Mouse (Mus musculus) neural tube, embryonic 15.5 days (tissue): ENCODE results near the gene Fchsd2. TPM values are rescaled to one million over a fixed set of nuclear protein-coding genes. Genes with fewer than 3 reads are reported as not detected.

Experiments
- ATAC-seq: fragments of 200-750 bp; cut with Nextera tagmentation; 2 replicates; pipeline ENCODE4 v1.8.0; 2017; ENCODE audit warnings: mild to moderate bottlenecking, moderate TSS enrichment, moderate library complexity; ENCODE audit not compliant: low FRiP score
- H3K27ac ChIP-seq: fragments of 300-500 bp; sonication (generic); replicated peaks from 2 replicates; pipeline ENCODE4 v1.5.1; 2015; ENCODE audit warnings: mild to moderate bottlenecking, inconsistent platforms
- H3K27me3 ChIP-seq: fragments of 300-500 bp; sonication (generic); replicated peaks from 2 replicates; pipeline ENCODE4 v1.6.1; 2015; ENCODE audit warnings: inconsistent platforms
- H3K36me3 ChIP-seq: fragments of 300-500 bp; sonication (generic); 2 replicates; pipeline ENCODE4 v1.6.1; 2015; ENCODE audit warnings: inconsistent platforms
- H3K4me1 ChIP-seq: fragments of 300-500 bp; sonication (generic); 2 replicates; pipeline ENCODE4 v1.6.1; 2015; ENCODE audit warnings: inconsistent platforms
- H3K4me2 ChIP-seq: fragments of 300-500 bp; sonication (generic); 2 replicates; pipeline ENCODE4 v1.6.1; 2015; ENCODE audit warnings: inconsistent platforms, mild to moderate bottlenecking, moderate library complexity
- H3K4me3 ChIP-seq: fragments of 300-500 bp; sonication (generic); replicated peaks from 2 replicates; pipeline ENCODE4 v1.5.1; 2015; ENCODE audit warnings: mild to moderate bottlenecking, inconsistent platforms
- H3K9ac ChIP-seq: fragments of 300-500 bp; sonication (generic); replicated peaks from 2 replicates; pipeline ENCODE4 v1.6.1; 2015; ENCODE audit warnings: mild to moderate bottlenecking, inconsistent platforms
- H3K9me3 ChIP-seq: fragments of 300-500 bp; sonication (generic); replicated peaks from 2 replicates; pipeline ENCODE4 v1.6.1; 2016; ENCODE audit warnings: inconsistent platforms
- WGBS: fragments of 180-500 bp; shearing (Covaris S2); methylation state at CpG from one replicate; pipeline ENCODE4 v1.1.7; 2015; ENCODE audit warnings: mixed read lengths; 5-methylcytosine and 5-hydroxymethylcytosine counted together
- polyA plus RNA-seq: library from polyadenylated mRNA; unstranded; fragments of >200 nt; fragmentation: Nextera tagmentation; extraction: Ambion mirVana; gene quantifications from 2 replicates; pipeline ENCODE4 v1.2.1, GENCODE M21; 2015

Gene Fchsd2
- polyA plus RNA-seq, 1 experiment from 2014 or later: 39.4 TPM

DNA sequence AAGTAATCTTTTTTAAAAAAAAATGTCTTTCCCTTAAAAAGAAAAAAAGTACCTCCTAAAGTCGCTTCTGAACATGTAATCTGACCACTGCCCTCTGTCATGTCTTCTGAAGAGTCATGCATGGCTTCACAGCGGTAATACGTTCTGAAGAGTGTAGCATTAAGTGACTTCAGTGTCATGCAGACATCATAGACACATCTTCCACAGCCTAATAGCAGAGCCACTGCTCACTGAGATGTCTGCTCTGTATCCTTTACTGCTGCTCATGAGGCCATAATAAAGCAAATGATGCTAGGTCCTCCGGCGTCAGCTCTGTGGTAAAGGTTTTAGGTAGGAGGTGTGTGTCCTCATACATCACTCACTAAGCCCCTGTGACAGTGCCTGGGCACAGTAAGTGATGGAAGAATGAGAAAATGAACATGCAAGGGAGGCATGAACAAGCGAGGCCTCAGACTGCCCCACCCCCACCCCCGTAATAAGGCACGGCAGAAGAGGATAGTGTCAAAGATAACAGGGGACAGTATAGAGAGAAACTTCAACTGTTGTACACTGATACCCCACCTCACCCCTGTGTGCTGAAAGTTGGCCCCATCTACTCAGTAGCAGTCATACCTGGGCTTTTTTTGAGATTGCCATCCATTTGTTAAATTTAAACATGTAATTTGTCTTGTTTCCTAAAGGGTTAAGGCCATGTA, 179.9 kb downstream of the Fchsd2 start:
- Histone ChIP-seq H3K27me3 (no peaks in the 10 kb centered on the region), H3K27ac (no peak overlapping the region), H3K4me2 (no peak overlapping the region), H3K4me3 (no peak overlapping the region), H3K9me3 (no peaks in the 10 kb centered on the region), H3K36me3 (peaks cover 46% of the 10 kb centered on the region), H3K4me1 (no peaks in the 10 kb centered on the region), H3K9ac (no peak overlapping the region)
- WGBS: 94% methylated on average over 8 of the region's 8 CpGs
- no peak for ATAC-seq

GRCm38 (mm10) chr7:101282721-101283120, 190.1 kb downstream of the Fchsd2 start:
- WGBS: 92% methylated on average over 3 of the region's 3 CpGs
- H3K9me3 ChIP-seq: no peaks in the 10 kb centered on the region
- no peak overlapping the region for H3K4me3 ChIP-seq
- no peak overlapping the region for H3K9ac ChIP-seq
- no peak overlapping the region for H3K27ac ChIP-seq
- H3K4me2 ChIP-seq: no peak overlapping the region
- 0 out of 2 replicates have a peak, but pooled peaks cover under 1% of the 10 kb centered on the region for H3K4me1 ChIP-seq
- peaks cover 67% of the 10 kb centered on the region for H3K36me3 ChIP-seq
- no peaks in the 10 kb centered on the region for H3K27me3 ChIP-seq
- no peak for ATAC-seq

DNA sequence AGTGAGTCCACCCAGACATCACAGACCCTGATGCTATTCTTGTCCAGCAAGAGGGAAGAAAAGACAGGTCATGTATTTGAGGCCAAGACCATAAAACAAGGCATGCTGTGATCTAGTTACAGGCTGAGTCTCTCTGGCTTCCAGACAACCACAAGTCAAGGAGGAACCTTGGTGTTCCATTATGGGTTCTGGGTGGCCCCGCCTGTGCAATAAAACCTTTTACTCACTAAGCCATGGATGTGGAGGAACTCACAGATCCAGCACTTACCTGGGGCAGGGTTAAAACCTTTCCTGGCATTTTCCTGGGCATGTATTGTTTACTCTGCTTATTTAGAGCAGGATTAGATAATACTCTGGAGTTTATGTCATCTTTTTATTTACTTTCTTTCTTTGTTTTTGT, 191.8 kb downstream of the Fchsd2 start:
- H3K4me1 ChIP-seq: 0 out of 2 replicates have a peak, but pooled peaks cover 2% of the 10 kb centered on the region
- peaks cover 53% of the 10 kb centered on the region for H3K36me3 ChIP-seq
- no peak for ATAC-seq
- H3K4me2 ChIP-seq: no peak overlapping the region
- 69% methylated on average over 1 of the region's 1 CpGs for WGBS
- H3K27me3 ChIP-seq: no peaks in the 10 kb centered on the region
- H3K9ac ChIP-seq: no peak overlapping the region
- no peak overlapping the region for H3K27ac ChIP-seq
- H3K9me3 ChIP-seq: no peaks in the 10 kb centered on the region
- no peak overlapping the region for H3K4me3 ChIP-seq

- no peak for ATAC-seq
- 0 out of 2 replicates have a peak, but pooled peaks cover 2% of the 10 kb centered on the region for H3K4me1 ChIP-seq
- no peaks in the 10 kb centered on the region for H3K9me3 ChIP-seq
- no peaks in the 10 kb centered on the region for H3K27me3 ChIP-seq
- 87% methylated on average over 4 of the region's 4 CpGs for WGBS
- H3K36me3 ChIP-seq: peaks cover 46% of the 10 kb centered on the region
- H3K4me2 ChIP-seq: no peak overlapping the region
- H3K27ac ChIP-seq: no peak overlapping the region
- no peak overlapping the region for H3K4me3 ChIP-seq
- no peak overlapping the region for H3K9ac ChIP-seq
Measured at GRCm38 (mm10) chr7:101286891-101287290, 194.2 kb downstream of the Fchsd2 start.

DNA sequence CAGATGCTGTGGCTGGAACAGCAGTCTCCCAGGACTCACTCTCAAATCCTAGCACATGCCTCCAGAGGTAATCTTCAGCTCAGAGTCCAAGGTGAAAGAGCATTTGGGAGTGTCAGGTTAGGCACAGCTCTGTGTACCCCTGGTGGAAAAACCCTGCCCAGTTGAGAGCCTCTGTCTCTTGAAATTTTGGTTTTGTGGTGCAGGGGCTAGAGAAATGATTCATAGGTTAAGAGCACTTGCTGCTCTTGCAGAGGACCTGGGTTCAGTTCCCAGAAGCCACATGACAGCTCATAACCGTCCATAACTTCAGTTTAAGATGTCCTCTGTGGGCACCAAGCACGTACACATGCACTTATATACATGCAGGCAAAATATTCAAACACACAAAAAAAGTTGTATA, 195.2 kb downstream of the Fchsd2 start:
- Histone ChIP-seq H3K36me3 (peaks cover 37% of the 10 kb centered on the region), H3K27ac (no peak overlapping the region), H3K4me1 (0 out of 2 replicates have a peak, but pooled peaks cover 2% of the 10 kb centered on the region), H3K4me3 (no peak overlapping the region), H3K27me3 (no peaks in the 10 kb centered on the region), H3K9ac (no peak overlapping the region), H3K9me3 (no peaks in the 10 kb centered on the region), H3K4me2 (no peak overlapping the region)
- 76% methylated on average over 2 of the region's 2 CpGs for WGBS
- no peak for ATAC-seq

- Histone ChIP-seq H3K4me1 (0 out of 2 replicates have a peak, but pooled peaks cover 2% of the 10 kb centered on the region), H3K9me3 (no peaks in the 10 kb centered on the region), H3K4me3 (no peak overlapping the region), H3K4me2 (no peak overlapping the region), H3K9ac (no peak overlapping the region), H3K27ac (no peak overlapping the region), H3K27me3 (no peaks in the 10 kb centered on the region), H3K36me3 (peaks cover 32% of the 10 kb centered on the region)
- no peak for ATAC-seq
- WGBS: 34% methylated on average over 4 of the region's 4 CpGs
Measured at GRCm38 (mm10) chr7:101288436-101288835, 195.8 kb downstream of the Fchsd2 start.

DNA sequence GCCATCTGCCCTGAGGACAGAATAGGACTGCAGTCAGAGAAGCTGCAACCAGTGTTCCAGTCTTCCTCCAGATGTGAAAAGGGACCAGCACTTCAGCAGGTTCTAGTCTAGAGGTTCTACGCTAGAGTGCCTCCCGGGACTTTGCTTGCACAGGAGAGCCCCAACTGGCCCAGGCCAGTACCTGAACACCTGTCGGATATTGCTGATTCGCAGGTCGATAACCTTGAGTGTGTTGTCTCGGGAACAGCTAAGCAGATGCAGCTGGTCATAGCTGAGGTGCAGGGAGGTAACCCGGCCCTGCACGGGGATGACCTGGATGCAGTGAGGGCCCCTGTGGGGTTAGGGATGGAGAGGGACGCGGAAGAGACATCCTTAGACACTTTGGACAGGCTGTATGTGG, 197.7 kb downstream of the Fchsd2 start:
- Histone ChIP-seq H3K9ac (no peak overlapping the region), H3K4me1 (0 out of 2 replicates have a peak, but pooled peaks cover 2% of the 10 kb centered on the region), H3K27me3 (no peaks in the 10 kb centered on the region), H3K4me3 (no peak overlapping the region), H3K27ac (no peak overlapping the region), H3K9me3 (no peaks in the 10 kb centered on the region), H3K4me2 (no peak overlapping the region), H3K36me3 (peaks cover 27% of the 10 kb centered on the region)
- no peak for ATAC-seq
- WGBS: 88% methylated on average over 10 of the region's 10 CpGs

DNA sequence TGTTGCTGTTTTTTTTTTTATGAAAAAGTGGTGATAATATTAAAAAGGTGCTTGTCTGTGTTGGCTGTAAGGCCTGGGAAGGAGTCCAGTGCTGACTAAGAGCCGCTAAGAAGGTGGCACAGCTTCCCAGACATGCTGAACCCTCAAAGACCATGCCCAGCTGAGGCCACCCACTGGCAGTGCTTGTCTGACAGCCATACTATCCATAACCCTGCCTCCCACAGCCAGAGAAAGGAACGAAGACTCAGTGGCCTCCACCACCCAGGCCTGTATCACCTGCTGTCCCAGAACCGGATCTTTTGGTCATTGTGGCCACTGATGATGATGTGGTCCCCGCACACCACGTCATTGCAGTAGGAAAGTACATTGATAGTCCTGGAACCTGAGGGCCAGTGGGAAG, 198.5 kb downstream of the Fchsd2 start:
- Histone ChIP-seq H3K4me1 (peaks cover 7% of the 10 kb centered on the region), H3K36me3 (peaks cover 21% of the 10 kb centered on the region), H3K27me3 (no peaks in the 10 kb centered on the region), H3K4me2 (no peak overlapping the region), H3K4me3 (no peak overlapping the region), H3K27ac (no peak overlapping the region), H3K9ac (no peak overlapping the region), H3K9me3 (no peaks in the 10 kb centered on the region)
- WGBS: 88% methylated on average over 5 of the region's 5 CpGs
- no peak for ATAC-seq

- peaks cover 11% of the 10 kb centered on the region for H3K4me1 ChIP-seq
Measured at GRCm38 (mm10) chr7:101291641-101292040, 199.0 kb downstream of the Fchsd2 start.

DNA sequence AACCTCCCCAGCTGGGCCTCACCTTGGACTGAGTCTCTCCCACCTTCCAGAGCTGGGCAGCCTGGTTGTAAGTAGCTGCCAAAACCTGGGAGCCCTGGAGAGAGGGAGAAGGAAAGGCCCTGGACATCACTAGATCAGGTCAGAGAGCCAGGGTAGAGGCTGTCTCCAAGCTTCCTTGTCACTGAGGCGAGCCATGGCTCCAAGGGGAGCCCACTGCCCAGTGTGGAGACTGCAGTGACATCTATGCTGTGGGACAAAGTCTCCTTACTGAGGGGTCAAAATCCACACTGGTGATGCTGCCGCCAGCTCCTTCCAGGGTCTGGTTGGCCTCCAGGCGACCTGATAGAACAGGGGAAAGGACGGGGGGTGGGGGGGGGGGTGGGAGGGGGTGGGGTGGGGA, 199.4 kb downstream of the Fchsd2 start:
- 63% methylated on average over 4 of the region's 4 CpGs for WGBS
- Histone ChIP-seq H3K27ac (no peak overlapping the region), H3K4me1 (peaks cover 15% of the 10 kb centered on the region), H3K4me2 (no peak overlapping the region), H3K27me3 (no peaks in the 10 kb centered on the region), H3K36me3 (peaks cover 12% of the 10 kb centered on the region), H3K9ac (no peak overlapping the region), H3K4me3 (no peak overlapping the region), H3K9me3 (no peaks in the 10 kb centered on the region)
- ATAC-seq: no peak

More at GRCm38 (mm10) chr7:101291641-101292040, 199.0 kb downstream of the Fchsd2 start:
- Histone ChIP-seq H3K27ac (no peak overlapping the region), H3K4me3 (no peak overlapping the region), H3K27me3 (no peaks in the 10 kb centered on the region), H3K9ac (no peak overlapping the region), H3K9me3 (no peaks in the 10 kb centered on the region), H3K4me2 (no peak overlapping the region), H3K36me3 (peaks cover 16% of the 10 kb centered on the region)
- ATAC-seq: no peak
- 95% methylated on average over 8 of the region's 8 CpGs for WGBS

DNA sequence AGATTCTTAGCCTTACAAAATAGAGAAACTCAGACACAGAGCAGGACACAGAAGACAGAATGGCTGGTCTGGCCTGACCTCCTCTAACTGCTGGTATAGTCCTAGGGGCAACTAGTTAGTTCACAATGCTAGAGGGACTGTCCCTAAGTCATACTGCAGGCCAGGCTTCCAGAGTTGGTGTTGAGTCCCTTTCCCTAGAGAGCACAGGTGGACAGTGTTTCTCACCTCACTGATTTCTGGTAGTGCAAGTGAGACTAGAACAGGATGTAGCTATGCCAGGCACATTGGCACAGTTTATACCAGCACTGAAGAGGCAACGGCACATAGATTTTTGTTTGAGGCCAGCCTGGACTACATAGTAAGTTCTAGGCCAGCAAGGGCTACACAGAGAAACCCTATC, 200.0 kb downstream of the Fchsd2 start:
- Histone ChIP-seq H3K4me3 (no peak overlapping the region), H3K9me3 (no peaks in the 10 kb centered on the region), H3K27ac (no peak overlapping the region), H3K4me2 (no peak overlapping the region), H3K27me3 (peaks cover 1% of the 10 kb centered on the region; the same call in 1 of the 2 replicates), H3K36me3 (peaks cover 12% of the 10 kb centered on the region), H3K4me1 (peaks cover 18% of the 10 kb centered on the region), H3K9ac (no peak overlapping the region)
- 97% methylated on average over 1 of the region's 1 CpGs for WGBS
- no peak for ATAC-seq

DNA sequence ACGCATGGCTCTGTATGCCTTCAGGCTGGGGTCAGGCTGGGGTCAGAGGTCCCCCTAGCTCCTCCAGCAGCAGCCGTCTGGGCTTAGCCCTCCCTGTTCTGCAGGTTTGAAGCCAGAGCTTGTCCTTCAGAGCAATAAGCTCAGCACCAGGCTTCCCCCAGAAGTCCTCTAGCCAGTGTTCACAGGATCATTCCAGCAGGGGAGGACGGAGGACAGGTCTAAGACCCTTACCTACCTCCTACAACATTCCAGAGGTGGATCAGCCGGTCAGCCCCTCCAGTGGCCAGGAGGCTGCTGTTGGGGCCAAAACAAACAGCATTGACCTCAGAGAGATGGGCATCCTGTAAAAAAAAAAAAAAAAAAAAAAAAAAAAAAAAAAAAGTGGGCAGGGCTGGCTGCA, 200.5 kb downstream of the Fchsd2 start:
- Histone ChIP-seq H3K9me3 (no peaks in the 10 kb centered on the region), H3K4me3 (no peak overlapping the region), H3K27me3 (peaks cover 5% of the 10 kb centered on the region; the same call in 1 of the 2 replicates), H3K4me1 (peaks cover 16% of the 10 kb centered on the region), H3K36me3 (peaks cover 12% of the 10 kb centered on the region), H3K4me2 (no peak overlapping the region), H3K9ac (no peak overlapping the region), H3K27ac (no peak overlapping the region)
- no peak for ATAC-seq
- 68% methylated on average over 4 of the region's 4 CpGs for WGBS
